Mouse (Mus musculus) cerebellum, adult (tissue): ENCODE measurements at regions not wholly inside any gene's neighbourhood (a gene's known extent, or its start where the extent isn't known, plus 50 kb on each side); places are given as distances from the start of the nearest gene placed in this dataset.
A peak's percentile ranks its signal among the peaks of the same experiment; 100 is the strongest.
"Not testable (repeated sequence)": the region's sequence is repeated elsewhere in the genome, so short reads cannot be mapped to it uniquely, and the experiment has no call there.

Experiments used
- ATAC-seq: cut with Nextera tagmentation; 2 replicates; pipeline ENCODE4 v1.9.2; 2017; ENCODE audit warnings: mild to moderate bottlenecking, moderate library complexity, mixed read lengths; ENCODE audit not compliant: insufficient number of reproducible peaks, low FRiP score, low TSS enrichment

DNA sequence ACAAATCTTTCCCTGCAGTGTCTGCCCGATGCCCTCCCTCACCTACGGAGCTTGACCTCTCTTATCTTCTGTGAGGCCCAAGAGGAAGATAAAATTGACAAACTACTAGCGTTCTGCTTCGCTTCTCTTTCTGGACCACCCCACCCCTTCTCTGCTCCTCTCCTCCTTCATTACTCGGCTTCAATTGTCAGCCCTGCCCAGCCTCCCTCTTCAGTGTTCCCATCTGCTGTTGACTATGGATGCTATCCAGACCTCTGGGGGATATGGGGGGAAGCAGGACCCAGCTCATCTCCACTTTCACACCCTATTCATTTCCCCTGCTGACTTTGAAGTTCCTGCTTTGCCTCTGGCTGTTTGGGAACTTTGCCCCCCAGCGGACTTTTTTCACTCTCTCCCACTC is 214.5 kb downstream of the Dact1 start:
- ATAC-seq: no peak

DNA sequence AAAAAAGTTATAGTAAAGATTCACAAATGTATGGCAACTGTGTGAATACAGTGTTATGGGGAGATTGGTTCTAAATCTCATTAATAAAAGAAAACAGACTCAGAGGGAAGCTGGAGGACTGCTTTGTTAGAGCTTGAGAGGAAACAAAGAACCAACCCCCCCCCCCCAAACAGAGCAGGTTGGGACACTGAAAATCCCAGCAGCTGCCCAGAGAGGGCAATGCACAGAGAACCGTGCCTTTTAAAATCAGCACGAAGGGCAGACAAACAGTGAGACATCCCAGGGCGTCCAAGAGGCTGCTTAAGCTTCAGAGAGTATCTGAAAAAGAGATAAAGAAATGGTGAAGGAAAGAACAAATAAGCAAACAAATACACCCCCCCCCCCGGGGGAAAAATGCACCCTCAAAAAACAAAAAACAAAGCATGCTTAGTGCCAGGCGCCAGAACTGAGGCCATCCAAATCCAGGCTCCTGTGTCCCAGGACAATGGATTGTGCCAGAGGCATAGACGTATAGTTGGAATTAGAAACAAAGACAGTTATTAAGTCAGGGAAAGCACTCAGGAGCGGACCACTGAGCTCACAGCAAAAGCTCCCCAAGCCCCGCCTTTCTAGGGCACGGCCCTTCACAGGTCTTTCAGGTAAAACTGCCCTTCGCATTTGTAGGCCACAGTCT is 215.7 kb downstream of the Dact1 start:
- ATAC-seq: no peak

DNA sequence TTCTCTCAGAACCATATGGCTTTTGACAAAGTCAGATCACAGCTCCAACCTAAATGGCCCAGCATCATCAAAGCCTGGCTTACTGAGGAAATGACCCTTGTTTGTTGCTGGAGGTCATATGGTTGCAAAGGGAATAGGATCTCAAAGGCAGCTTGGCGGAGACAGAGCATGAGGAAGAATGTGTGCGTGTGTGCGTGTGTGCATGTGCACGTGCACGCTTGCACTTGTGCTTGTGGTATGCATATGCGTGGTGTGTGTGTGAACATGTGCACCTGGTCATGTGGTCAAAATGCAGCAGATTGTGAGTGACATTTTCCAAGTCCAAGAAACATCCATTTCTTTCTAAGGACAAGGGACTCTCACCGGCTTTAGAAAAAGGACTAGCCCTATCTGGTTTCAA is 216.9 kb downstream of the Dact1 start:
- no peak for ATAC-seq

DNA sequence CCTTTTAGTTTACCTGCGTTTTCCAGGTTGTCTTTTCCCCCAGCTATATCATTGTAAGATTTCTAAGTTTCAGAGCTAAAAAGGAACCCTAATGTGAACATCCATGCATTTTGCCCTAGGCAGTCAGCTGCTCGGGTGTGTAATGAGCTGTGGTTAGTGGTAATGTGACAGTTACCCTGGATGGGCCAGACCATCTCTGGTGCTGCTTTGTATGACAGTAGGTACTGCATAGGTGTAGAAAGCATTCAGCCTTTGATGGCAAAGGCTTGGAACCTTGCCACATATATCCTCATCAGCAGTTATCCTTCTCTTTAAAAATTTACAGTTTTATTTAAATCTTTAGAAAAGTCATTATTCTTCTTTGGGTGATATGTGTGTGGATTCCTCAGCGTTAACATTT is 222.5 kb downstream of the Dact1 start:
- ATAC-seq: no peak

DNA sequence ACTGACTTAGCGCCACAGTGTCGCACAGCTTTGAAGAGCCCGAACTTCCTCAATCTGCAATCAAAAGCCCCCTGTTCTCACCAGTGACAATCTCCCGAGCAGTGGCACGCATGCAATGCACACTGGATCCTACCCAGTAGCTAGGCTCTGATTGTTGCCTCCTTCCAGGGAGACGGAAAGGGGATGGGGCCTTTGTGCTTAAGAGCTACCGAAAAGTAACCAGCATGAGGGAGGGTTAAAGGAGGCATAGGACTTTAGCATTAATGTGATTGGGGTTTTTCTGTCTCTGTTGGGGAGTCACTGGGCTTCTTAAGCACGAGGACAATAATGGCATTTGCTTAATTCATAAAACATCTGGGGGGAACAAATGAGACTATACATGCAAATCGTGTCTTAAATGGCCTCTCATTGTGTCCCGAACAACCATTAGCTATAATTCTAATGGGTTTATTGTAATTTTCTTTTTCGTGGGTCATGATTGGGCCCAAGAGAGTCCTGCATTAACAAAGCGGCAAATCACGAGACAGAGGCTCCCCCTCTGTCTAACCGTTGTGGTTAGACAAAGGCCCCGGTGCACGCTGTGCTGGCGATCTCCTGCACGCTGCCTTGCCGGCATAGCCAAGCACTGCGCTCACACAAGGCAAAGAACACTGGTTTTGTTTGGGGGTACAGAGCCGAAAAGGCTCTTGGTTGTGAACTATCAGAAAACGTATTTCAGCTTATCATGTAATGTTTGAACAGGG is 223.2 kb downstream of the Dact1 start:
- no peak for ATAC-seq

DNA sequence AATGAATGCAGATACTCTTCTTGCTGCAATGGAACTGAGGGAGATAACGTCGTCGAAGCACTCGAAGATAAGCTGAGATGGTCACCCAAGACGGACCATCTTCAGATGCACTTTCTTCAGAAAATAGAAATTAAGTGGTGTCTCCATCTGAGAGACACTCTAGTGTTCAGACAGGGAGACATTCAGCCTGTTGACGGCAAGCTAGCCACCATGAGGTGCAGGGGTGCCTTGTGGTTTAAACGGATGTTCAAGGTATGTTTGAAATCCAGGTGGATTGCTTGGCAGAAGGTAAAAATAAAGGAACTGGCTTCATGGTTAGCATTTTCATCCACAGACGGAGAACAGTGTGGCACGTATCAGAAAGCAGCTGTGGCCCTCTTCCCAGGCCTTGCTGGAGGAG is 224.0 kb downstream of the Dact1 start:
- no peak for ATAC-seq

DNA sequence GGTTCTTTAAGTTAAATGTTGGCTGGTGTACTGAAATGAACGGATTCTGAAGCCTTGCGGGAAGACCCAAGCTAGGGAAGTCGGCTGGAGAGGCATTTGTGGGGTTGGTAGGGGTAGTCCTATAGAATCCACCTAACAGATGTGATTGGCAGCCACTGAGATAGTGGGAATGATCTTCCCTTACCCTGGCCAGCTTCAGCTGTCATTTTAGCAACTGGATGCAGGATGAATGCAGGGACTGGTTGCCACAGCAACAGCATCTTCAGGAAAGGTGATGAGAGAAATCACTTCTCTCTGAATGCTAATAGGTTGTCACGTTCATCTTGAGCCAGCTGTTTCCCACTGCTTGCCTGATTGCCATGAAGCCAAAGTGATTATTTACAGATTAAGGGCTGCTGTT is 224.5 kb downstream of the Dact1 start:
- no peak for ATAC-seq

DNA sequence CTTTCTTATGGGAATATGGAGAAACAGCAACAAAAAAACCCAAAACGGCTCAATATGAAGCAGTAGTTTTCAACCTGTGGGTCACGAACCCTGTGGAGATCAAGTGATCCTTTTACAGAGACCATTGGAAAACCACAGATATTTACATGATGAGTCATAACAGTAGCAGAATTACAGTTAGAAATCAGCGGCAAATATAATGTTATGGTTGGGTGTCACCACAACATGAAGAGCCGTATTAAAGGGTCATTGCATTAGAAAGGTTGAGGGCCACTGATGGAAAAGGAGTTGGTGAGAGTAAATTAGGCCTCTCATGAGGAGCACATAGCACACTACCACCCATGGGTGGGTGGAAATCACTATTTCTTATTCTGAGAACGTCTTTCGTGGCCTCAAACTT is 225.6 kb downstream of the Dact1 start:
- ATAC-seq: no peak

DNA sequence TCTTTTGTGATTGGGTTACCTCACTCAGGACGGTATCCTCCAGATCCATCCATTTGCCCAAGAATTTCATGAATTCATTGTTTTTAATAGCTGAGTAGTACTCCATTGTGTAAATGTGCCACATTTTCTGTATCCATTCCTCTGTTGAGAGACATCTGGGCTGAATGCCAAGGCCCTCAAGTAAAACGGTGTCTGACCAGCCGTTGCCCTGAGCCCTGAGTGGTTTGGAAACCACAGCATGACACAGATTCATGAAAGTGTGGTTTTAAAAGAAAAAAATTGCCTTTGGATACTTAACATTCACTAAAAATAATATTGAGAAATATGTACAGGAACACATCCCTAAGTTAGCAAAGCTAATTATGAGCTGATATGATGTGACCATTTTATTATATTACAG is 226.1 kb downstream of the Dact1 start:
- not testable (repeated sequence) for ATAC-seq

DNA sequence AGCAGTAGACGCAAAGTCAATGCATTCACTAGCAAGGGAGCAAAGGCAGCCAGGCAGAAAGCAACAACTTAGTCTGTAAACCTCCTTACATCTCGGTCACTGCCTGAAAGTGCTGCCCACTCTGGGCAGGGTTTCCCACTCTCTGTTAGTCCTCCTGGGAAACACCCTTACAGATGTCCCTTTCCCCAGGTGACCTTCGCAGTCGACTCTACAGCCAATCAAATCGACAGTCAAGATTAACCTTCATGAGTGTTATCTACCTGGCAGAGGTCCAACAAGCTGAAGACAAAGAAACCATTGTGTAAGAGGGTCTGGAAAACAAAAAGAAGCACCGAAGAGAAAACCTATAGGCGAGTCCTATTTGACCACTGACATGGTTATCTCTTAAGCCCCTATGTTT is 229.0 kb downstream of the Dact1 start:
- ATAC-seq: no peak

DNA sequence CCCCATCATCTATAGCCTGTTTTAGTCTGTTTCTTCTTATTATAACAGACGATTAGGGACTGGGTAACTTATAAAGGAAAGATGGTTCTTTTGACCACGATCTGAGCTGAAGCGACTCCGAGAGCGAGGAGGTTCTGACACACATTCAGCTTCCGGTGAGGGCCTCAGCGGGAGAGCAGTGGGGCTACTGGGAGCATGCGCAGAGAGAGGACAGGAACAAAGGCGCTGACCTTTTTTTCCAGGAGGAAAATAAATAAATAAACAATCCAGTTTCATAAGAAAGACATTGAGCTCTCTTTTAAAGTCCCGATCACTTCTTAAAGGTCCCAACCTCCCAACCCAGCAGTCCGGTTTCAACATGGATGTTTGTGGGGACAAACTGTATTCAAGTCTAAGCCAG is 230.6 kb downstream of the Dact1 start:
- ATAC-seq: no peak

DNA sequence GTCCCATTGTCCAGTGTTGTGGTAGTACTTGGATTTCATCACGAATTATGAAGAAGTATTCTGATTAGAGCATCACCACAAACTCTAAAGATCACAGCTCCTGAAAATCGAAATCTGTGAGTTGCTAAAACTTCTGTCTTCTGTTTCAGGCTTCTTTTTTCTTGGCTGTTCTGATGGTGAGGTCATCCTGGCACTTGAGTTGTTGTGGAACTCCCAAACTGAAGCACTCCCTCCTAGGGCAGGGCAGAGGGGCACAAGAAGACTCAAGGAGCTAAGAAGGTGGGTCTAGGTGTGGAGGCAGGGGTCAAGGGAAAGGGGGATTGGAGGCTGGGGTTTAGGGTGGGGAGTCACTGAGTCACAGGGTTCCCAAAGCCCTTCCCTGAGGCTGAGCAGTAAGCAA is 232.3 kb downstream of the Dact1 start:
- ATAC-seq: no peak

DNA sequence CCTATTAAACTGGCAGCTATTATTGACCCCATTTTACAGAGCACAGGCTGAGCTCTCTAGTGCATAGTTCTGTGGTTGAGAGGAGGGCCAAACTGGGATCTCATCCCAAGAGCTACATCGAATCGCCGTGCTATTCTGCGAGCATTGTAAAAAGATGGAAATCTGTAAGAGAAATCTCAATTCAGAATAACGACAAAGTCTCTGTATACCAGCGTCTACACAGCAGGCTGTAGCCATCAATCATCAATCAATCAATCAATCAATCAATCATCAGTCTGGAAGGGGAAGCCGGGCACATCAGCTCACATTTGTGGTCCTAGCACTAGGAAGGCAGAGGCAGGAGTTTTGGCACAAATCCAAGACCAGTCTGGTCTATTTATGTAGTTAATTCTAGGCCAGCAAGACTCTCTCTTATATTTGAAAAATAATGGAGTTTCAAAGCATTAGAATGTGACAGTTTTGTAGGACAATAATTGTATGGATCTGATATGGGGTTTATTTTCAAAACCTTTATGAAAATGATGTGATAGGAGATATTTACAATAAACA is 234.0 kb downstream of the Dact1 start:
- ATAC-seq: no peak

DNA sequence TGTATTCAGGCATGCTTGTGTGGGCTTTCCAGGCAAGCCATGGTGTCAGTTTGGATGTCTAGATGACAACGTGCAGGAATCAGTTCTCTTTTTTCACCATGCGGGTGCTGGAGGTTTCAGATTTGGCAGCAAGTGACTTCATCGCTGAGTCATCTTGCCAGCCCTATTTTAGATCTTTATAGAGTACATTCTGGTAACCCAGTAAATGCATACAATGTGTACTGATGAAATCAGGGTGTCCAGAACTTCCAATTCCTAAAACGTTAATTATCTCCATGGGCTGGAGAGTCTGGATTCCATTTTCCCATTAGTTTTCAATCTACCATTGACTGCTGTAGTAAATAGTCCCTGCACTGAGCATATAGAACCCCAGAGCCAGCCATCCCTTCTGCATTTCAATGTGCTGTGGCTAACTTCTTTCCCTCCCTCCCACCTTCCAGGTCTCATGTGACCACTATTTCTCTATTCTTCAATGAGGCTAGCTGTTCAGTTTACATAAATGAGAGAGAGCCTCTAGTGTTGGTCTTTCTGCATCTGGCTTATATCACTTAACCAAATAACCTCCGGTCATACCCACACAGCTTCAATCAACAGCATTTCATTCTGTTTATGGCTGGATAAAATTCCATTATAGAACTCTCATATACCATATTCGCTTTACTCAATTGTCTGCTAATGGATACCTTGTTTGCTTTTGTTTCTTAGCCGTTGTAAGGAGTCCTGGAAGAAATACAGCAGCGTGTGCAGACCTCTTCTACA is 234.9 kb downstream of the Dact1 start:
- ATAC-seq: peak; percentile 42; the same call in 1 of the 2 replicates

DNA sequence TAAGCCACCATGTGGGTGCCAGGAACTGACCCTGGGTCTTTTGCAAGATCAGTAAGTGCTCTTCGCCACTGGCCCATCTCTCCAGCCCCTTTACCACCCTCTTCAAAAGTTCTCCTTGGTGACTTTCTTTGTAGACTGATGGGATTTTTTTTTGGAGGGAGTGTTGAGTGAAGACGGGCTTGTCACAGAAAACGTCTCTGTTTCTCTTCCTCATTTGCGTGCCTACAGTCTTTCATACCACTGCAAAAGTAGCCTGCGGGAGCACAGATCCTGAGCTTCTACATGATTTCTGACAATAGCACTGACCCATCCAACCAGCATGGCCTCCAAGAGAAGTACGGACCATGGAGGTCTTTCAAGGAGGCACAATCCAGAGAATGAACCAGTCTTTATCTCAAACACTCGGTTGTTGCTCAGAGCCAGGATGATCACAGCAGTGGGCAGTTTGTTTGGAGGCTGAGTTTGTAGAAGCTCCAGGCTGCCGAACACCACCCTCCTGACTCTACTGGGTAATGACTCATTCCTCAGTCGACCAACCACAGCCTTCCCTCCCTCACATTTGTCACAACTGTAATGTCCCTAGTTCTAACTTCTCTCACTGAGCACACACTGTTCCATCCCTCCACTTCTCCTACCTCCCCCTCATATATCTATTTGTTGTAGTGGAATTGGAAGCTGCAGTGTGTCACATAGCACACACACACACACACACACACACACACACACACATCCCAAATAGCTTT is 237.0 kb downstream of the Dact1 start:
- no peak for ATAC-seq

DNA sequence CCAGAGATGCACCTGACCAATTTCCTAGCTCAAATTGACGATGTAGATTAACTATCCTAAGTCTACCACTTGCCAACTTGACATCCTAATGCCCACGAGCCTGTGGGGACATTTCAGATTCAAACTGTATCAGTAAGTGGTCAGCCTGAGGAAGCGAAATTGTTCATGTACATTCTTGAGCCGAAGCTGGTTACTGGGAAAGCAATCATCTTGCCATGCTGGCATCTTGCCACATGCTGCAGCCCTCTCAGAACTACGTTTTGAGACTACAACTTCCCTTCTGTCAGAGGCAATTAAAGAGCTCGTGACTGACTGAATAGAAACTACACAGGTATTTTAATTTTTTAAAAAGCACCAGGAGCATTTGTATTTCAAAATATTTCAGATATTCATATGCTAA is 239.7 kb downstream of the Dact1 start:
- ATAC-seq: no peak

DNA sequence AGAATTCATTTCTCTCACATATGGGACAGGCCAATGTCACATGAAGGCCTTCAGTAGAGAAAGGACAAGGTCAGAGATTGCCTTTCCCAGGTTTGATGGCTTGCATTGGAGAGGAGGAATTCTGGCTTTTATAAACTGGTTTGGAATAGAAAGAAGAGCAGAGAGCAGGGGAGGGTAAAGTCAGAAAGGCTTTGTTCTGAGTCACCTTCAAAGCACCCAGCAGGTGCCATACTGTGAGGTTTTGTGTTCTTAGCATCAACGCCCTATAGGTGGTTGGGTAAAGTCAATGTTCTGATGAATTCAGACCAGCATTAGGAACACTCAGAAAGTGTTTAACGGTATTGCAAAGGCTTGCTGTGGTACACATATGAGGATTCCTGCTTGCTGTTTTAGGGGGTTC is 244.5 kb downstream of the Dact1 start:
- ATAC-seq: no peak

DNA sequence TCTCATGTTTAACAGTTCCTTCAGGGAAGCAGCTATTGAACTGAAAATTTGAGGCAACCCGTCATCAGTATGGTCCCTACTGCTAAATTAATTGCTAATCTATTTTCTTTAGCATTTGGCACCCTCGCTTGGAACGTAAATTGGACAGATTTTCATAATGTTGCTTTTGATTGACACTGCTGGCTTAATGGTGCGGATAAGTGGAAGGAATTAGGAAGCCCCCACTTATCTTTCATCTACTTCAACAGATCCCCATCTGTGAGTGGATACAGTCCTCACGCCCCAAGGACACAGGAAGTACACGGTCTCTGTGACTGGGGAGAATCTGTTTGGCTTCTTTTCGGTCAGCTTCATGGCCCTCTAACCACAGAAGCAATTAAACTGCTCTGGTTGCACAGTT is 251.6 kb downstream of the Dact1 start:
- ATAC-seq: no peak

DNA sequence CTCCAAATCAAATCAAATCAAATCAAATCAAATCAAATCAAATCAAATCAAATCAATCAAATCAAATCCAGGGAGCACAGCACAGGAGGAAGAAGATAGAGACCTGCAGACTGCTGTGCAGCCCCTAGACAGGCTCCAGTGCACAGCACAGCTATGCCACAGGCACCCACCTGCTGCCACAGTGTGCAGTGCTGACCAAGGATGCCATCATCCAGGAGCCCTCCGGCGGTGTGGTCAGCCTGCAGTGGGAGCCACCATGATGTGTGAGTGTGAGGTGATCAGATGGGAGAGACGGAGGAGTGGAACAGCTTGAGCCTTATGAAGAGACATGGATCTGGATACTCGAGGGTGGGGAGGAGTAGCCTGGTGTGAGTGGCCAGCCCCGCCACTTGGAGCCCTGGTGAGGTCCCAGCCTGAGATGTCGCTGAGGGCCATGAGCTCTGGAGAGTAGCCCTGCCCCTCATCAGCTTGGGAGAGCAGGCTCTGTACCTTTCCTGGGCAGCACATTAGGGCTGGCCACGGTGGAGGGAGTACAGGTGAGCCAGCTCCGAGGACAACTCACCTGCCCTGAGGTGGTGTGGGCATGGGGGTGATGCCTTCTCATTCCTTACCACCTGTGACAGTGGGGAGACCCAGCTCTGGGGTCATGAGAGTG is 252.4 kb downstream of the Dact1 start:
- no peak for ATAC-seq

DNA sequence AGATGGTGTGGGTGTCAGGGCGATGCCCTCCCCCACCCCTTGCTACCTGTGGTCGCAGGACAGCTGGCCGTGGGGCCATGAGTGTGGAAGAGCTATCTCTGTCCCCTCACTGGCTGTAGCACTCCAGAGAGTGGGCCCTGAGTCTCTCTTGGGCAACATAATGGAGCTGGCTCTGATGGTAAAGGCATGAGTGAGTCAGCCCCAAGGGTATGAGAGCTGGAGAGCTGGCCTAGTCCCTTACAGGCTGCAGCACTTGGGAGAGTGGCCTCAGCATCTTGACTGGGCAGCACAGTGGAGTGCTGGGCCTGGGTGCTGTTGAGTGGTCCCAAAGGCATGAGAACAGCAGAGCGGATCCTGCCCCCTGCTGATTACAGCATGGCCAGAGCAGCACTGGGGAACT is 253.5 kb downstream of the Dact1 start:
- no peak for ATAC-seq
